Mouse (Mus musculus): ENCODE results near the gene Gm26566. TPM values are rescaled to one million over a fixed set of nuclear protein-coding genes. Genes with fewer than 3 reads are reported as not detected.
A peak's percentile ranks its signal among the peaks of the same experiment; 100 is the strongest.

Gene Gm26566
- polyA plus RNA-seq, 1 experiment from 2014 or later = 0.49 TPM

DNA sequence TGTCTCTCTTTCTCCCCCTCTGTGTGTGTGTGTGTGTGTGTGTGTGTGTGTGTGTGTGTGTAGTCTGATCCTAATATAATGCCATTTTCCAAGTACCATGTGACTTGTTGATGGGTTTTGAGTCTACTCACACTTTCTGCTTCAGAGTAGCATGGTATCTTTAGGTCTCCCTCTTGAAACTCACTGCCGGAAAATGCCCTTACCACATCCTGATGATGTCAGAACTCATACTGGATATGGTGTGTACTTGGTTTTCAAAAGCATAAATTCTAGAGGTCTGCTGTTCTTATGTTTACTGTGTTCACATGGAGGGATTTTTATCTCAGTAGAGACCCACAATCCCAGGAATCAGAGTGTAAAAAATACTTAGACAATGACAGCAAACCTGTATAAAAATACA is 29.1 kb upstream of the Gm26566 start:
- H3K9ac ChIP-seq (ENCODE audit: low read depth, low read length) = no peak overlapping the region
- DNase-seq (ENCODE audit: low spot score) (no peak), ATAC-seq (replicated peaks; ENCODE audit: low FRiP score, low read depth) (no peak)
- TF ChIP-seq CTCF (IDR thresholded peaks at IDR 0.05; ENCODE audit: low read depth) = no peak
- H3K4me3 ChIP-seq (replicated peaks; ENCODE audit: low read depth, low read length) = no peak overlapping the region
- 93% methylated on average over 1 of the region's 1 CpGs for WGBS
- H3K27ac ChIP-seq = no peak overlapping the region
- H3K9me3 ChIP-seq (replicated peaks; ENCODE audit: low read length) = no peaks in the 10 kb centered on the region
- no peaks in the 10 kb centered on the region for H3K36me3 ChIP-seq (ENCODE audit: insufficient read depth, low read length)
- H3K27me3 ChIP-seq (ENCODE audit: insufficient read depth, low read length) = no peaks in the 10 kb centered on the region
- H3K4me2 ChIP-seq (ENCODE audit: low read length) = no peak overlapping the region
- no peaks in the 10 kb centered on the region for H3K4me1 ChIP-seq (replicated peaks; ENCODE audit: insufficient read depth, low read length)

DNA sequence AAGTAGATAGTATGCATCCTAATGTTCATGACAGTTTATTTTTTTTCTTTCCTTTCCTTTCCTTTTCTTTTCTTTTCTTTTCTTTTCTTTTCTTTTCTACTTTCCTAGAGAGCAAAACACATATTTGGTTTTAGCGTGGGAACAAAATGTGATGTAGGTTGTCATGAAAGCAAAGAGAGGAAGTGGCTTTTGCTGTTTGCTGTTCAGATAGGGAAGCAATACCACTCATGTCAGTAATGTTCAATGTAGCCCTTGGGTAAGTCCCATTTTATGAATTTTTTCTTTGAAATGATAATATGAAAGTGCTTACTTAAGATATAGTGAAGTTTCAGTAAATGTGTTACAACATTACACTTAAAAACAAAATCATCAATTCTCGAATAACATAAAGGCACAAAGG is 28.2 kb upstream of the Gm26566 start:
- TF ChIP-seq CTCF (IDR thresholded peaks at IDR 0.05; ENCODE audit: low read depth) = no peak
- no peaks in the 10 kb centered on the region for H3K27me3 ChIP-seq (ENCODE audit: insufficient read depth, low read length)
- no peaks in the 10 kb centered on the region for H3K9me3 ChIP-seq (replicated peaks; ENCODE audit: low read length)
- WGBS = 83% methylated on average over 2 of the region's 2 CpGs
- H3K9ac ChIP-seq (ENCODE audit: low read depth, low read length) = no peak overlapping the region
- H3K4me3 ChIP-seq (replicated peaks; ENCODE audit: low read depth, low read length) = no peak overlapping the region
- H3K27ac ChIP-seq = no peak overlapping the region
- no peaks in the 10 kb centered on the region for H3K4me1 ChIP-seq (replicated peaks; ENCODE audit: insufficient read depth, low read length)
- no peak overlapping the region for H3K4me2 ChIP-seq (ENCODE audit: low read length)
- no peaks in the 10 kb centered on the region for H3K36me3 ChIP-seq (ENCODE audit: insufficient read depth, low read length)
- DNase-seq (ENCODE audit: low spot score) (no peak), ATAC-seq (replicated peaks; ENCODE audit: low FRiP score, low read depth) (no peak)

DNA sequence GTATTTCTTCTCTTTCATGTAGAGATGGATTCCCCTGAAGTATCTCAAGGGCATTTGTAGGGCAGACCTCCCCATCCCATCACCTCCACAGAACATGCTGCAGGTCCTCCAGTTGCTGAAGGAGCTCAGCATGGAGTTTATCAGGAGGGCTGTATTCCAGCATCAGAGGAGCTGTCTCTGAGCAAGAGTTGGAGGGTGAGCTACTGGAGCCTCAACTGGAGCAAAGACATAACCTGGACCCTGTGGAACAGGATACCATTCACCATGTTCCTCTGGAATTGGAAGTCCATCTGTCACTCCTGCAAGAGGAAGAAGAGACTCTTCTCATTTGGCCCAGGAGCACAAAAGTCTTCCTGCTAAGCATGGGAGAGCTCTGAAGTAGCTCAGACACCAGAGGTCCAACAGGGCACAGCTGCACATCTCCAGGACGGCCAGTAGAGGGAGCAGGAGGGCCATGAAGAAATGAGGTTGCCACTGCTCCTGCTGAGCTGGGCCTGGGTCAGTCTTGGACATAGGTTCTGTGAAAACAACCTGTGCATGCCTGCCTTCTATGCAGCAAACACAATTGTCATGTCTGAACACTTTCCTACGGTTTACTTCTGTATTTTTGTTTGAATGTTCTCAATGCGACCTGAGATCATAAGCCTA is 25.2 kb upstream of the Gm26566 start:
- Histone ChIP-seq H3K9me3 (replicated peaks; ENCODE audit: low read length) (no peaks in the 10 kb centered on the region), H3K27ac (no peak overlapping the region), H3K27me3 (ENCODE audit: insufficient read depth, low read length) (no peaks in the 10 kb centered on the region), H3K4me2 (ENCODE audit: low read length) (no peak overlapping the region), H3K9ac (ENCODE audit: low read depth, low read length) (no peak overlapping the region), H3K4me1 (replicated peaks; ENCODE audit: insufficient read depth, low read length) (no peaks in the 10 kb centered on the region), H3K36me3 (ENCODE audit: insufficient read depth, low read length) (no peaks in the 10 kb centered on the region), H3K4me3 (replicated peaks; ENCODE audit: low read depth, low read length) (no peak overlapping the region)
- 24% methylated on average over 3 of the region's 3 CpGs for WGBS
- peak; percentile 91 for ATAC-seq (replicated peaks; ENCODE audit: low FRiP score, low read depth)
- DNase-seq (ENCODE audit: low spot score) = peak; percentile 89
- TF ChIP-seq CTCF (IDR thresholded peaks at IDR 0.05; ENCODE audit: low read depth) = peak; percentile 98

DNA sequence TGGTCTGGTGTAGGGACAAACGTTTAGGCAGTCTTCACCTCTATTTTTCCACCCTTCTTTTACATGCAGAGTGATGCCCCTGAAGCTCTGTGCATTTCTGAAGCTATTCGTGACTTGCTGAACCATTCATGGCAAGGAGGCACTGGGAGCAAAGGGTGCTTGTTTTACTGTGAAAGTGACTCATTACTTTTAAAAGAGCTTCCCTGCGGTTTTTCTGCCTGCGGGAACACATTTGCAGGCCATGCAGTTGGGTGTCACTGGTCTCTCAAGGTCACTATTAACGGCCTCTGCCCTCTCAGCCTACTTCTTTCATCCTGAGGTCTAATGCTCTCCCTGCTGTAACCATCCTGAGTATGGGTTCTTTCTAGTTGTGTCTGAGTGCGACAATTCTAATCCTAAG is 24.5 kb upstream of the Gm26566 start:
- H3K9ac ChIP-seq (ENCODE audit: low read depth, low read length) = no peak overlapping the region
- 56% methylated on average over 6 of the region's 6 CpGs for whole genome bisulfite sequencing
- no peaks in the 10 kb centered on the region for H3K4me1 ChIP-seq (replicated peaks; ENCODE audit: insufficient read depth, low read length)
- DNase-seq (ENCODE audit: low spot score) (no peak), ATAC-seq (replicated peaks; ENCODE audit: low FRiP score, low read depth) (no peak)
- no peak overlapping the region for H3K27ac ChIP-seq
- no peak overlapping the region for H3K4me3 ChIP-seq (replicated peaks; ENCODE audit: low read depth, low read length)
- no peak for TF ChIP-seq CTCF (IDR thresholded peaks at IDR 0.05; ENCODE audit: low read depth)
- no peaks in the 10 kb centered on the region for H3K9me3 ChIP-seq (replicated peaks; ENCODE audit: low read length)
- no peaks in the 10 kb centered on the region for H3K27me3 ChIP-seq (ENCODE audit: insufficient read depth, low read length)
- no peak overlapping the region for H3K4me2 ChIP-seq (ENCODE audit: low read length)
- no peaks in the 10 kb centered on the region for H3K36me3 ChIP-seq (ENCODE audit: insufficient read depth, low read length)

DNA sequence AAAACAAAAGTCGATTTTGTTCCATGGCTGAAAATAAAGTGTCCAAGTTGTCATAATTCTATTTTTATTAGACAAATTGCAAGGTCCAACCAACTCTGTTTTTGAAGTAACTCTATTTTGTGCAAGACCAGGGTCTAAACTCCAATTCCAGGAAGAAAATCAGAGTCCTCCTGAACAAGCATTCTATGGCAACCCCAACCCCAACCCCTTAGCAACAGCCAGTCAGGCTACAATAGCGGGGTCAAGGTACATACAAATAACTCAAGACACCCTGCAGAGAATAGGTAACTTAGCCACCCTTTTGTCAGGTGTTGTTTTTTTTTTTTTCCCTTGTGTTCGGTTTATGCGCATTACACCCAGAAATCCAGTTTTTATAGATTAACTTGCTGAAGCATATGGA is 23.9 kb upstream of the Gm26566 start:
- no peaks in the 10 kb centered on the region for H3K36me3 ChIP-seq (ENCODE audit: insufficient read depth, low read length)
- no peak overlapping the region for H3K4me2 ChIP-seq (ENCODE audit: low read length)
- WGBS = 79% methylated on average over 4 of the region's 4 CpGs
- ATAC-seq (replicated peaks; ENCODE audit: low FRiP score, low read depth) = 0 out of 2 replicates have a peak, but pooled peaks have one; percentile 72
- no peak overlapping the region for H3K27ac ChIP-seq
- no peak overlapping the region for H3K4me3 ChIP-seq (replicated peaks; ENCODE audit: low read depth, low read length)
- no peaks in the 10 kb centered on the region for H3K4me1 ChIP-seq (replicated peaks; ENCODE audit: insufficient read depth, low read length)
- H3K9ac ChIP-seq (ENCODE audit: low read depth, low read length) = no peak overlapping the region
- H3K27me3 ChIP-seq (ENCODE audit: insufficient read depth, low read length) = no peaks in the 10 kb centered on the region
- DNase-seq (ENCODE audit: low spot score) = no peak
- no peak for TF ChIP-seq CTCF (IDR thresholded peaks at IDR 0.05; ENCODE audit: low read depth)
- no peaks in the 10 kb centered on the region for H3K9me3 ChIP-seq (replicated peaks; ENCODE audit: low read length)

DNA sequence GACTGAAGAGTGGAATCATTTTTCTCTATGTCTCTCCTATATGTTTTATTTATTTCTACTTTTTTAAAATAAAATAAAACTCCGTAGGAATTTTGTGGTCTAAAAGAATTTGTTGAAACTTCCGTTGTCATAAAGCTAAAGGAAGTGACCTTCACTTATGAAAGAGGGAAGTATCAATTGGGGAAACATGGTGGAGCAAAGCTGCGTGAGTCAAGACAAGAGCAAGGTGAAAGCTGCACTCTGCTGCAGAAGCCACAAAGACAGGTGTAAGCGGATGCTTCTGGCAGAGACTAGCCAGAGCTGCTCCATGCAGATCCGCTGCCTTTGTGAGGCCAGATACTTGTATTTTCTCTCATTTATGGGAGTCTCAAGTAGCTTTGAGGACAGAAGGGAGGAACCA is 22.8 kb upstream of the Gm26566 start:
- Histone ChIP-seq H3K9me3 (replicated peaks; ENCODE audit: low read length) (no peaks in the 10 kb centered on the region), H3K4me2 (ENCODE audit: low read length) (no peak overlapping the region), H3K27ac (no peak overlapping the region), H3K4me1 (replicated peaks; ENCODE audit: insufficient read depth, low read length) (no peaks in the 10 kb centered on the region), H3K4me3 (replicated peaks; ENCODE audit: low read depth, low read length) (no peak overlapping the region), H3K36me3 (ENCODE audit: insufficient read depth, low read length) (no peaks in the 10 kb centered on the region), H3K9ac (ENCODE audit: low read depth, low read length) (no peak overlapping the region), H3K27me3 (ENCODE audit: insufficient read depth, low read length) (no peaks in the 10 kb centered on the region)
- TF ChIP-seq CTCF (IDR thresholded peaks at IDR 0.05; ENCODE audit: low read depth) = no peak
- WGBS = 78% methylated on average over 5 of the region's 5 CpGs
- DNase-seq (ENCODE audit: low spot score) = no peak
- ATAC-seq (replicated peaks; ENCODE audit: low FRiP score, low read depth) = no peak

DNA sequence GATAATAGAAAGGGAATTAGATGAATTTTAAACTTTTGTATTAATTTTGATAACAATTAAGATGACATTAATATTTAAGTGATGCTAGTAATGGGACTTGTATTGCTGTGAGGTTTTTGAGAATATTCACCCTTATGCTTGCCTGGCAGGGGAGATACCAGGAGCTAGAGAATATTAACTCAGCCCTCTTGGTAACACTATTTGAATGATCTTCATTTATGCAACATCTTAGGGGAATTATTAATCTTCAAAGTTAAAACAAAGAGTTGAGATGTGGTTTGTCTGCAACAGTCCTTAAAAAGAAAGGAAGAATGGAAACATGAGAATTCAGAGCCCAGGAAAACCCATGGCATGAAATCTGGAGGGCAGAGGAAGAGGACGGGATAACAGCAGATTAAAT is 22.3 kb upstream of the Gm26566 start:
- no peak for ATAC-seq (replicated peaks; ENCODE audit: low FRiP score, low read depth)
- Histone ChIP-seq H3K36me3 (ENCODE audit: insufficient read depth, low read length) (no peaks in the 10 kb centered on the region), H3K4me3 (replicated peaks; ENCODE audit: low read depth, low read length) (no peak overlapping the region), H3K9me3 (replicated peaks; ENCODE audit: low read length) (no peaks in the 10 kb centered on the region), H3K4me1 (replicated peaks; ENCODE audit: insufficient read depth, low read length) (no peaks in the 10 kb centered on the region), H3K4me2 (ENCODE audit: low read length) (no peak overlapping the region), H3K27ac (no peak overlapping the region), H3K9ac (ENCODE audit: low read depth, low read length) (no peak overlapping the region), H3K27me3 (ENCODE audit: insufficient read depth, low read length) (no peaks in the 10 kb centered on the region)
- no peak for TF ChIP-seq CTCF (IDR thresholded peaks at IDR 0.05; ENCODE audit: low read depth)
- DNase-seq (ENCODE audit: low spot score) = no peak
- WGBS = 80% methylated on average over 1 of the region's 1 CpGs

Data from kidney, postnatal 0 days (tissue).